Comparison of ENCODE assay signal across 8 mouse cellular contexts in the genomic region with DNA sequence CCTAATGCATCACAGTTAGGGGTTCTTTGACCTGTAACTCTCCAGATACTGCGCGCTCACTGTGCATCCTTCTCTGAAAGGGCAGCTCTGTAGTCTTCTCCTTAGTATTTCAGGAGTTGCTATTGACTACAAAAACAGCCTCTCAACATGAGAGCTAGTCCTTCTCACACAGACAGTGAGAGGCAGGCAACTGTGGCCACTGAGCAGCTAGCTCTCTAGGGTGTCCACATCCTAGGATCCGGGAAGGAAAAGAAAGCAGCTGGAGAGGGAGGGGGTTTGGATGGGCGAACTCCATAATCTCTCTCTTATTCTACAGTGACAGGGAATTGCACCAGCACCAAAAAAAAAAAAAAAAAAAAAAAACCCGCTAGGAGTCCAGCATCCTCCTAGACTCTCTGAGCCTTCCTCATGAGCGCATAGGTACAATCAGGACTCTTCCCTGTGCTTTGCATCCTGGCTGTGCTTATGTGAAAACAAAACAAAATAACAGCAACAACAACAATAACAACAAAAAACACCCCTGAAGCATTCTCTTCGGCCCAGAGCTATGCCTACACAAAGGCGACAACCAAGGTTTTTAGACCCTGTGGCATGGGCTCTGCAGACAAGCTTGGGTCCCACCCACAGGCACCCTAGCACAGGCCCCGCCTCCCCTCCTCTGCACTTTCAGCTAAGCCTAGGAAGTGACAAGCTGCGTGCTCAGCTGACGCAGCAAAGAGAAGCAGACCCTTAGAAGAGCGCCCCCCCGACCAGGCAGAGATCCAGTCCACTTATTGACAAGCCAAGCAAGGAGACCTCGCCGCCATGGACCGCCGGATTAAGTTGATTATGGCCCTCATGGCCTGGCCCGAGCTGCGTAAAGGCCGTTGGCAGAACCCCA. TPM values are rescaled to one million over a fixed set of nuclear protein-coding genes. Genes with fewer than 3 reads are reported as not detected.
DNase-seq lines count a peak whose midpoint lies in the region; ATAC-seq and TF ChIP-seq lines count a peak whose summit lies in the region.

A gene (plus strand): TSS at position 791 of the 880 bp plus-strand sequence.

- H3K4me3 ChIP-seq in forebrain, embryonic 13.5 days: peak within 1 kb of the TSS; percentile 43
- H3K4me3 ChIP-seq in heart, embryonic 15.5 days: peak within 1 kb of the TSS; percentile 59
- peak within 1 kb of the TSS; percentile 44 for H3K4me3 ChIP-seq in liver, adult 2 months (ENCODE audit: insufficient read depth, low read depth, low read length)
- peak within 1 kb of the TSS; percentile 43 for H3K4me3 ChIP-seq in midbrain, postnatal 0 days (ENCODE audit: low read depth, low read length)
- H3K4me3 ChIP-seq in stomach, embryonic 16.5 days (replicated peaks; ENCODE audit: low read length): peak within 1 kb of the TSS; percentile 49

- ATAC-seq in CD4-positive, CD25-positive, alpha-beta regulatory T cell, adult 4 months: peak; percentile 88
- ATAC-seq in forebrain, embryonic 13.5 days: peak; percentile 95
- ATAC-seq in heart, embryonic 15.5 days (replicated peaks; ENCODE audit: insufficient number of reproducible peaks, insufficient read depth, low FRiP score, low read depth): peak; percentile 87
- ATAC-seq in midbrain, postnatal 0 days (ENCODE audit: low FRiP score): peak; percentile 95
- ATAC-seq in stomach, embryonic 16.5 days (ENCODE audit: insufficient read depth, low FRiP score): peak; percentile 84; the same call in 1 of the 2 replicates

- no peaks in the 10 kb centered on the region for H3K27me3 ChIP-seq in forebrain, embryonic 13.5 days
- H3K27me3 ChIP-seq in heart, embryonic 15.5 days: no peaks in the 10 kb centered on the region
- no peaks in the 10 kb centered on the region for H3K27me3 ChIP-seq in liver, adult 2 months (ENCODE audit: control insufficient read depth, insufficient read depth, low read length)
- no peaks in the 10 kb centered on the region for H3K27me3 ChIP-seq in midbrain, postnatal 0 days (ENCODE audit: insufficient read depth, low read length)
- H3K27me3 ChIP-seq in stomach, embryonic 16.5 days (ENCODE audit: control insufficient read depth, insufficient read depth, low read length): no peaks in the 10 kb centered on the region

- H3K36me3 ChIP-seq in forebrain, embryonic 13.5 days (ENCODE audit: poor library complexity, severe bottlenecking): no peaks in the 10 kb centered on the region
- H3K36me3 ChIP-seq in heart, embryonic 15.5 days: no peaks in the 10 kb centered on the region
- H3K36me3 ChIP-seq in liver, adult 2 months (ENCODE audit: control insufficient read depth, insufficient read depth, low read length): no peaks in the 10 kb centered on the region
- no peaks in the 10 kb centered on the region for H3K36me3 ChIP-seq in midbrain, postnatal 0 days (ENCODE audit: insufficient read depth, low read length)
- H3K36me3 ChIP-seq in stomach, embryonic 16.5 days (ENCODE audit: control insufficient read depth, insufficient read depth, low read length): no peaks in the 10 kb centered on the region

- H3K9ac ChIP-seq in forebrain, embryonic 13.5 days: peak within 1 kb of the TSS; percentile 66
- peak within 1 kb of the TSS; percentile 57 for H3K9ac ChIP-seq in heart, embryonic 15.5 days
- peak within 1 kb of the TSS; percentile 5 for H3K9ac ChIP-seq in liver, adult 2 months (ENCODE audit: low read depth, low read length)
- peak within 1 kb of the TSS; percentile 67 for H3K9ac ChIP-seq in midbrain, postnatal 0 days (replicated peaks; ENCODE audit: low read length, poor library complexity, severe bottlenecking)
- H3K9ac ChIP-seq in stomach, embryonic 16.5 days (ENCODE audit: low read length): peak within 1 kb of the TSS; percentile 70

- 23% methylated on average over 20 of the region's 20 CpGs for WGBS in forebrain, embryonic 13.5 days
- 23% methylated on average over 20 of the region's 20 CpGs for WGBS in heart, embryonic 15.5 days
- WGBS in liver, adult 2 months: 18% methylated on average over 19 of the region's 20 CpGs
- 20% methylated on average over 19 of the region's 20 CpGs for WGBS in midbrain, postnatal 0 days
- WGBS in stomach, embryonic 16.5 days: 20% methylated on average over 20 of the region's 20 CpGs

- H3K27ac ChIP-seq in forebrain, embryonic 13.5 days: peak within 1 kb of the TSS; percentile 35
- H3K27ac ChIP-seq in heart, embryonic 15.5 days: peak within 1 kb of the TSS; percentile 70
- H3K27ac ChIP-seq in liver, adult 2 months (replicated peaks; ENCODE audit: insufficient read depth, low read depth, low read length): 0 out of 2 replicates have a peak within 1 kb of the TSS, but pooled peaks have one; percentile 5
- H3K27ac ChIP-seq in midbrain, postnatal 0 days (ENCODE audit: low read depth, low read length): peak within 1 kb of the TSS; percentile 87
- no peak within 1 kb of the TSS for H3K27ac ChIP-seq in stomach, embryonic 16.5 days (ENCODE audit: low read length)

- no peak for TF ChIP-seq CTCF in liver, adult 2 months (IDR thresholded peaks at IDR 0.05; ENCODE audit: low read depth, low read length)
- TF ChIP-seq CTCF in midbrain, postnatal 0 days (IDR thresholded peaks at IDR 0.05): peak; percentile 46

- no peaks in the 10 kb centered on the region for H3K79me2 ChIP-seq in liver, adult 2 months (ENCODE audit: control insufficient read depth, insufficient read depth, low read length)

- peak within 1 kb of the TSS; percentile 59 for H3K4me2 ChIP-seq in forebrain, embryonic 13.5 days
- peak within 1 kb of the TSS; percentile 64 for H3K4me2 ChIP-seq in heart, embryonic 15.5 days
- peak within 1 kb of the TSS; percentile 57 for H3K4me2 ChIP-seq in midbrain, postnatal 0 days (ENCODE audit: low read depth, low read length, poor library complexity, severe bottlenecking)
- peak within 1 kb of the TSS; percentile 45 for H3K4me2 ChIP-seq in stomach, embryonic 16.5 days (ENCODE audit: low read depth, low read length)

- H3K4me1 ChIP-seq in forebrain, embryonic 13.5 days: no peaks in the 10 kb centered on the region
- no peaks in the 10 kb centered on the region for H3K4me1 ChIP-seq in heart, embryonic 15.5 days (replicated peaks)
- no peaks in the 10 kb centered on the region for H3K4me1 ChIP-seq in liver, adult 2 months (ENCODE audit: control insufficient read depth, insufficient read depth, low read length)
- no peaks in the 10 kb centered on the region for H3K4me1 ChIP-seq in midbrain, postnatal 0 days (ENCODE audit: insufficient read depth, low read length)
- no peaks in the 10 kb centered on the region for H3K4me1 ChIP-seq in stomach, embryonic 16.5 days (ENCODE audit: control insufficient read depth, insufficient read depth, low read length)

- DNase-seq in c-Kit-positive CD71-negative TER-119-negative erythroid progenitor cells, embryonic 14.5 days (ENCODE audit: low read depth): peak; percentile 20
- DNase-seq in kidney, postnatal 10 days: peak; percentile 81
- no peak for DNase-seq in liver, adult 2 months (ENCODE audit: extremely low read depth, low read depth, low spot score)
- peak; percentile 88 for DNase-seq in midbrain, postnatal 0 days (ENCODE audit: low spot score)

- H3K9me3 ChIP-seq in forebrain, embryonic 13.5 days (replicated peaks): no peaks in the 10 kb centered on the region
- no peaks in the 10 kb centered on the region for H3K9me3 ChIP-seq in heart, embryonic 15.5 days (replicated peaks)
- H3K9me3 ChIP-seq in midbrain, postnatal 0 days (ENCODE audit: low read length): no peaks in the 10 kb centered on the region
- H3K9me3 ChIP-seq in stomach, embryonic 16.5 days (replicated peaks; ENCODE audit: control insufficient read depth, low read length): no peaks in the 10 kb centered on the region

- TF ChIP-seq POLR2A in liver, adult 2 months (IDR thresholded peaks at IDR 0.05; ENCODE audit: extremely low read depth, insufficient read depth, low read length): no peak

RNA-seq across cellular contexts. Expression of the gene that starts here (rescaled TPM):
- polyA plus RNA-seq in CD4-positive, CD25-positive, alpha-beta regulatory T cell, adult 4 months (2017; shearing (Covaris generic)): 10 to 100 TPM; 28.9 to 36.0 TPM
- polyA plus RNA-seq in forebrain, embryonic 13.5 days (2015; fragmentation: Nextera tagmentation; extraction: Ambion mirVana): 89.1 and 90.2 TPM in 2 replicates
- 48.3 and 51.9 TPM in 2 replicates for polyA plus RNA-seq in heart, embryonic 15.5 days (2015; fragmentation: Nextera tagmentation; extraction: Ambion mirVana)
- total RNA-seq in liver, adult 2 months (2014; rRNA removed): not detected in 2 replicates
- 1.5 and 2.2 TPM in 2 replicates for polyA plus RNA-seq in liver, adult 2 months (2012; rRNA removed)
- total RNA-seq in midbrain, postnatal 0 days (2014; rRNA removed): 83.2 and 132 TPM in 2 replicates
- 251 and 255 TPM in 2 replicates for polyA plus RNA-seq in midbrain, postnatal 0 days (2015; fragmentation: Nextera tagmentation; extraction: Ambion mirVana)
- polyA plus RNA-seq in stomach, embryonic 16.5 days (2015; fragmentation: Nextera tagmentation; extraction: Ambion mirVana): 33.4 and 39.1 TPM in 2 replicates

Comparison
In these comparisons a context has a peak if more than half of its experiments do, and no peak if none do; other contexts are left out.
1. RNA of the gene that starts here (total RNA-seq): 83.2 to 132 TPM in midbrain, postnatal 0 days; not detected in liver, adult 2 months; every median in the first group is over 10 times any median in the second.
2. H3K9ac ChIP-seq: peak in every context shown above with its lines; median percentile 70 in stomach, embryonic 16.5 days; 67 in midbrain, postnatal 0 days; 66 in forebrain, embryonic 13.5 days; 57 in heart, embryonic 15.5 days; 5 in liver, adult 2 months.
3. Peak in every context shown above with its lines, with median percentiles within 50 percentile points of each other: ATAC-seq, H3K4me2 ChIP-seq and H3K4me3 ChIP-seq.